Mouse (Mus musculus) neutrophil, adult 5-6 weeks (primary cell): ENCODE data around the gene Slc6a2. TPM values are rescaled to one million over a fixed set of nuclear protein-coding genes. Genes with fewer than 3 reads are reported as not detected.

ENCODE experiments used
- ATAC-seq: fragments of 151-379, 151-347 bp; 2 replicates; pipeline ENCODE4 v1.8.0; 2017; ENCODE audit warnings: mild to moderate bottlenecking, moderate TSS enrichment; ENCODE audit not compliant: insufficient number of reproducible peaks, poor library complexity, low FRiP score, severe bottlenecking; ENCODE audit errors: extremely low read depth
- total RNA-seq: library from RNA; stranded (forward); fragments of 200-1000 nt; gene quantifications from 2 replicates; pipeline ENCODE4 v1.2.3, GENCODE M21; 2017

Slc6a2 gene
- not detected in 2 replicates for total RNA-seq

DNA sequence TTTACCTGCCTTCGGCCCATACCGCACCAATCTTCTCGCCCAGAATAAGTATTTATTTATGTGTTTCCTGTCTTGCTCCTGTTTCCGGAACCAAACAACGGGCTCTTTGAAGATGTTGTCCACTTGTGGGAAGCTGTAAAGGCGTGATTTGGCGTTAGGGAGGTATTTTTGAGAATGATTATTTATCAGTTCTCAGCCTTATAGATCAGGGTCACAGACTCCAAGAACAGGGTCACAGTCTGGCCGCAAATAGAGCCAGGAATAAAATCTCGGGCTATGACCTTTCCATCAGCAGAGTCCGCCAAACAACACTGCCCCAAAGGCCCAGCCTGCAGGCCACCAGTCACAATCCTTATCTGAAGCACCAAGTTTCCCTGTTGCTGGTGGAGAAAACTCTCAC, at the start of gene Slc6a2:
Gene Slc6a2, plus strand, starts transcription at position 301 of the 400 bp plus-strand sequence.
- ATAC-seq: no peak

GRCm38 (mm10) chr8:92911477-92911876, 48.4 kb upstream of the Slc6a2 start:
- no peak for ATAC-seq

- no peak for ATAC-seq
These were observed 46.5 kb upstream of the Slc6a2 start for GRCm38 (mm10) chr8:92913396-92913795.

DNA sequence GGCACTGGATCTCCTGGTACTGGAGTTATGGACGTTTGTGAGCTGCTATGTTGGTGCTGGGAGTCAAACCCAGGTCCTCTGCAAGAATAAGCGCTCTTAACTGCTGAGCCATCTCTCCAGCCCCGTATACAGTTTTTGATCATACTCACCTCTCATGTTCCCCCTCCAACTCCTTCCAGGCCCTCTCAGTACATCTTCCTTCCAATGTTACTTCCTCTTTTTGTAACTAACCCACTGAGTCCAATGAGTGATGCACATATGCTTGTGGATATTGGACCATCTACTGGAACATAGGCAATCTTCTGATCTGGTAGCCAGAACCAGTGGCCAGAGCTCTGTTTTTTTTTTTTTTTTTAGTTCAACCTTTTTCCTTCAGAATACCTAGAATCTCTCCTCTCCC, 43.8 kb upstream of the Slc6a2 start:
- no peak for ATAC-seq

DNA sequence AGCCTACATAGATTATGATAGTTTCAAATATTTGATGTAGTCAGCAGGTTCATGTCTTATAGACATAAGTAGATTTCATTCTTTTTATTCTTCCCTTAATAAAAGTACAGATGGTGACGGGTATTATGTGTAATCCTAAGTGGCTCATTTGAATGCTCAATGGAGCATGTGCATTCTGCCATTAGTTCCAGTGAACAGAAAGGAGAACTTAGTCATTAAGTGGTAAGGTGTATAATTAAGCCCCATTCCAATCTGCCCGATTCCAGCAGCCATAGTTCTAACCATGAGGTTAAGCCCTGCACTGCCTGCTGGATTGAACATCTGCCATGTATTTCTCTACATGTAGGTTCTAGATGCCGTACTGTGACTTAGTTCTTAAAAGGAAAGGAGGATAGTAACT, 38.1 kb upstream of the Slc6a2 start:
- no peak for ATAC-seq

- no peak for ATAC-seq
These were observed 30.9 kb upstream of the Slc6a2 start for GRCm38 (mm10) chr8:92928986-92929385.

GRCm38 (mm10) chr8:92938056-92938455, 21.8 kb upstream of the Slc6a2 start:
- no peak for ATAC-seq

DNA sequence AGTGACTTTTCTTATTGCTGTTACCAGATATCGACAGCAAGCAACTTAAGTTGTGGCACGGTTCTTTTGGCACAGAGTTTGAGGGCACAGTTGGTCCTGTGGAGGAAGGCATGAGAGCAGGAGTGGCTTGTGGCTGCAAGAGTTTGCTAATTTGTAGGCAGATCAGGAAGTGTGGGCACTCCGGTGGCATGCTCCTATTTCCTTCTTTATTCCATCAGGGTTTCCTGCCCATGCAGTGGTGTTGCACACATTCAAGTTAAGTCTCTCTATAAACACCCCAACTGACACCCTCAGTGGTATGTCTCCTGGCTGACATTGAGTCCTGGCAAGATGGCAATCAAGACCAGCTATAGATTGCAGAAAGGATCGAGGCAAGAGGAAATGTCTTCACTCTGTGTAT, 10.8 kb upstream of the Slc6a2 start:
- ATAC-seq: no peak

DNA sequence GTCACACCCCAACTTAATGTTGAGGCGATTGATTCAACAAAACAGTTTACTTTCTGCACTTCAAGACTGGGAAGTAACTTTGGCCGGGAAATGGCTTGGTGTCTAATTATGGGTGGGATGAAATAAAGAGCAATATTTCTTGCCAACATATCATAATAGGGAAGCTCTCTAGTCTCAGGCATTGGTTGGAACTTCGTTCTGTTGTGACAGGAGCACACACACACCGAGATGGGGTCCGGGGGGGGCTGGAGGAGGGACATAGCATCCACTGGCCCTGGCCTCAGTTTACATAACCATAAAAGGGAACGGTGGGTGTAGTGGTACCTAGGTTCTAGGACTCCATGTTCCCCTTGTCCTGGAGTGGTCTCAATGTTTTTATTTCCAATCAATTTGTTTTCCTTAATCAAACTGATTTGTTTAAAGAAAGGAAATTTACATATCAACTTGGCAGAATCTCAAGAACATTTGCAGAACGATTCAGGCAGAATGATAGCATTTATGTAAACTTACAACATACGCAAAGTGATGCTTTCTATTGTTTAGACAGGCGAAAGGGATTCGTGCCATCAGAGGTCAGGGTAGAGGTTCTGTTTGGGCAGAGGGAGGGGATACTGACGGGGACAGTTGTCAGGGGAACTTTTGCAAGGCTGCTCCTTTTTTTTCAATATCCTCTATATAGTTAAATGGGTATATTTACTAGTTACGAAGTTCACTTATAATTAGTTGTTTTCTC, 9.1 kb upstream of the Slc6a2 start:
- no peak for ATAC-seq

DNA sequence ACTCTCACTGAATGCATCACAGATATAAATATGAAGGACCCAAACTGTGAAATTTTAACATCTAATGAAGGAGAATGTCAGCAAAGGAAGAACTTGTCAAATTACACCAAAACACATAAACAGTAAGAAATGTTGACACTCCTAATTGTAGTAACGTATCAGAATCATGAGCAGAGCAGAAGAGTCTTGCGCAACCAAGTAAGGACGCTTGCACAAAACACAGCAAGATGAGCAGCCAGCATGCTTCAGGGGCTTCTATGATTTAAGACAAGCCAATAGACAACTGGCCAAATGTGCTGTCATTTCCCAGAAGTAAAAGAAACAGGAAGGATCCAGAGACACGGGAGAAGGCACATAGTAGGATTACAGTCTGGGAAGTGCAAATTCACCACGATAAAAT, 5.8 kb upstream of the Slc6a2 start:
- ATAC-seq: no peak

DNA sequence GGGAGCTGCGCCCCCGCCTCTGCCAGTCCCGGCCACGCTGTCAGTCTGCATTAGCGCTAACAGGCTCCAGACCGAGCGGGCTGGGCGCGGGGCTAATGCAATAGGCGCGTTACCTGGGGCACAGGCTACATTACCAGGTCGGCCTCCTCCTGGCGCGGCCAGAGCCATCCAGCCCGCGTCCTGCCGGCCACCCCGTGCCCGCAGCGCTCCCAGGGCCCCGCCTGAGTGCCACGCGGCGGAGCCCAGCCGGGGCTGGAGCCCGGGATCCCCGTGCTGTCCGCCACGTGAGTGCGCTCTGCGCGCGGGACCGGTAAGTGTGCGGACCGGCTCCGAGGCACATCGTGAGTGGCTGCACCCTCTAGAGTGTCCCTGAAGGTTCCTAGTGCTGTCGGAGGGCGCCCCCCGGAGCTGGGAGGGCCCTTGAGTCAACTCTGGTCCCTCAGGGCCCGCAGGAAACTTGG, 602 bp downstream of the Slc6a2 start:
- no peak for ATAC-seq

DNA sequence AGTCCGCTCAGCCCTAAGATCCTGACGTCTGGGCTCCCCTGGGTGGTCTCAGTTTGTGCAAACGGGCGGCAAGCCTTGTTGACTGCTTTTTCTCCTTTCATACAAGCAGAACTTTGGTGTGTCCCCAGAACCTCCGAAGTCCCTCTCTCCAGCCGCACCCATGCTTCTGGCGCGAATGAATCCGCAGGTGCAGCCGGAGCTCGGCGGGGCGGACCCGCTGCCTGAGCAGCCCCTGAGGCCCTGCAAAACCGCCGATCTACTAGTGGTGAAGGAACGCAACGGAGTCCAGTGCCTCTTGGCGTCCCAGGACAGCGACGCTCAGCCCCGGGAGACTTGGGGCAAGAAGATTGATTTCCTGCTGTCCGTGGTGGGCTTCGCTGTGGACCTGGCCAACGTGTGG, 1.2 kb downstream of the Slc6a2 start:
- ATAC-seq: no peak

DNA sequence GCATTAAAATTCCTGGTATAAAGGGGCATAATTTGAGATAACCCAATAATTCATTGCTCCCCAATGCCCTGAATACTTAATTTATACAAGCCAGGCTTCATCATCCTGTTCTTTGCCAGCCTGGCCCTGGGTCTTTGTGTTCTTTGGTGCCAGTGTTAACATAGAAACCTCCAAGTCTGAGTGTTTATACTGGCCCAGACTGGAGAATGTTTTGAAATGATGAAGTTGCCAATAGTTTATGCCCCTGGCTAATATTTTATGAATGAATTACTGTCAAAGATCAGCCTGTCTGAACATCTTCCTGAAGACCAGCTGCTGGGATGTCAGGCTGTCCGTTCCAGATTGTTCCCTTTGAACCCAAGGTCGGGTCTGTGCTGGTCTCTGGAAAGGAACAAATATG, 4.7 kb downstream of the Slc6a2 start:
- ATAC-seq: no peak

GRCm38 (mm10) chr8:92972949-92973348, 13.1 kb downstream of the Slc6a2 start:
- no peak for ATAC-seq

DNA sequence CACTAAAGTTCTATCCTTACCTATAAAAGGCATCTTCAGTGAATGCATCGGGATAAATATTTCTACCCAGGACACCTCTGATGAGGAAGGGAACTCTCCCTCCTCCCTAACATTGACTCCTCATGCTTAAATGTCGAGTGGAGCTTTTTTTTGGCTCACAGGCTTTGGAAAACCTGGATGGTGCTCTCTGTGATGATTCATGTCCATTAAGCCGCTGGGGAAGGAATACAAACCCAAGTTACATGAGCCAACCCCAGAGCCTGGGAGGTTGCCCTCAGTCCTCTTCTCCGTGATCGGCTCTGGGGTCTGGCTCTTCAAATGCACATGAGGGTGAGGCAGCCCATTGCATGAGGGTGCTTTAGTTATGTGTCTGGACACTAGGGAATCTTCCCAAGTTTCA, 16.8 kb downstream of the Slc6a2 start:
- no peak for ATAC-seq

GRCm38 (mm10) chr8:92982491-92982890, 22.6 kb downstream of the Slc6a2 start:
- no peak for ATAC-seq

DNA sequence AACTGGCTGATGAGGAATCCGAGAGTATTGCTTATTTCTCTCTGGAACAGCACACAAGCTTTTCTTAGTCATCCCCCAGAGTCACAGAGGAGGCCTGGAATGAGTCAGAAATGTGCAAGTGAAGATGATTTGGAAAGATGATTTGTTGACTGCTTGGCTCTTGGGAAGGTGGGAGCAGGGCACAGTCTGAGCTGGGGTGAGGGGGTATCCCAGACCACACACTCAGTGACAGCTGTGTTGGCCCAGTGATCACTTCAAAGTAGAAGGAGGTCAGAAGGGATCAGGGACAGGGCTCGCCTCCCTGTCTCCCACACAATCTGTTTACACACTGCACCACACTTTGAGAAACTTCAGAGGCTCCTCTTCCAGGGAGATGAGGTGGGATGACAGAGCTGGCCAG, 24.5 kb downstream of the Slc6a2 start:
- ATAC-seq: no peak

DNA sequence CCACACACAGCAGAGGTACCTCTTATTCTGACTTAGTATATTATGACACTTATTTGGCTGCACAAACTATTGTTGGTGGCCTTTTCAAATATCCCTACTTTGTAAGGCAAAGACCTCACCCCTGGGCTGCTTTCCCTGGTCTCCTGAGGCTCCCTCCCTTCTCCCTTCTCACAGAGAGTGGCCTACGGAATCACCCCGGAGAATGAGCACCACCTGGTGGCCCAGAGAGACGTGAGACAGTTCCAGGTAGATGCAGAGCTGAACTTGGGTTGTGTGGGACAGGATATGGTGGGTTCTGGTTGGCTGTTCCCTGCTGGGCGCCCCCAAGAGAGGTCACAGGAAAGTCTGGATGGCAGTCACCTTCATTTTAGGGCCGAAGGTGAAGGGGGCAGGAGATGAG, 37.0 kb downstream of the Slc6a2 start:
- ATAC-seq: no peak

DNA sequence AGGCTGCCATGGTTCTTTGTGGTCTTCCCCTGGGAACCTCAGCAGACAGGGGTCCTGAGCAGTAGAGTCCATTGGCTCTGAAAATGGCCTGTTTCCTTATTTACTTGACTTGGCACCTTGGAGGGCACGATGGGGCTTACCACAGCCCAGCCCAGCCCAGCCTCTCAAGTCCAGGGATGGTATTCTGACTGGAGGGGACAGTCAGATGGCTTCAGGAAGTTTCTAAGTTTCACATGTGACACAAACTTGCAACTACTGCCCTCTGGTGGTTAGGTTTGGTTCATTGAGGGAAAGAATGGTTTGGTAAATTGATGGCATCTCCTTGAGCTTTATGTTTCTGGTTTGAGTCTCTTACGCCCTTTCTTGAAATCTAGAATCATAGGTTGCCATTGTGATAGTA, 38.7 kb downstream of the Slc6a2 start:
- ATAC-seq: no peak

- ATAC-seq: no peak
These were observed 50.4 kb downstream of the Slc6a2 start for GRCm38 (mm10) chr8:93010286-93010685.

- ATAC-seq: peak; percentile 70
These were observed 51.6 kb downstream of the Slc6a2 start for GRCm38 (mm10) chr8:93011439-93011838.
